Mouse (Mus musculus) gastrocnemius, adult 18-20 months (tissue): ENCODE measurements at regions not wholly inside any gene's neighbourhood (a gene's known extent, or its start where the extent isn't known, plus 50 kb on each side); places are given as distances from the start of the nearest gene placed in this dataset.

Experiments
- DNase-seq: peaks from one replicate; pipeline ENCODE4 v3.0.0; 2021; ENCODE audit warnings: low spot score

GRCm38 (mm10) chr1:151263372-151263771 lies 53.4 kb downstream of the Gm47996 start:
- DNase-seq: no peak

GRCm38 (mm10) chr1:151263830-151264229 lies 53.9 kb downstream of the Gm47996 start:
- no peak for DNase-seq

- DNase-seq: peak; percentile 13
These were observed 54.9 kb downstream of the Gm47996 start for GRCm38 (mm10) chr1:151264789-151265188.

- DNase-seq: no peak
These were observed 55.7 kb downstream of the Gm47996 start for GRCm38 (mm10) chr1:151265590-151265989.

GRCm38 (mm10) chr1:151266703-151267102 lies 56.8 kb downstream of the Gm47996 start:
- no peak for DNase-seq

- no peak for DNase-seq
These were observed 60.8 kb downstream of the Gm47996 start for GRCm38 (mm10) chr1:151270691-151271090.

- no peak for DNase-seq
These were observed 64.4 kb downstream of the Gm47996 start for GRCm38 (mm10) chr1:151274306-151274705.

GRCm38 (mm10) chr1:151275581-151275980 lies 65.7 kb downstream of the Gm47996 start:
- no peak for DNase-seq

GRCm38 (mm10) chr1:151279955-151280354 lies 64.3 kb upstream of the Ivns1abp start:
- DNase-seq: no peak

GRCm38 (mm10) chr1:151285045-151285444 lies 59.2 kb upstream of the Ivns1abp start:
- no peak for DNase-seq

GRCm38 (mm10) chr1:151287451-151287850 lies 56.8 kb upstream of the Ivns1abp start:
- peak; percentile 17 for DNase-seq

GRCm38 (mm10) chr1:151289061-151289460 lies 55.2 kb upstream of the Ivns1abp start:
- DNase-seq: no peak

GRCm38 (mm10) chr1:151289493-151290258 lies 54.6 kb upstream of the Ivns1abp start:
- no peak for DNase-seq

GRCm38 (mm10) chr1:151293311-151294050 lies 50.8 kb upstream of the Ivns1abp start:
- no peak for DNase-seq
